Mouse (Mus musculus) spleen, adult 2 months (tissue): ENCODE results near the gene Vsx1. TPM values are rescaled to one million over a fixed set of nuclear protein-coding genes. Genes with fewer than 3 reads are reported as not detected.

Source experiments
- DNase-seq, 2 experiments: peaks; one replicate each; pipeline versions ENCODE4 v3.0.0 to v3.0.0-alpha.2; 2012 to 2021; ENCODE audit warnings: low spot score in 2 of 2, low read depth in 1 of 2
- H3K27ac ChIP-seq: fragments of 200-500 bp; 2 replicates; pipeline ENCODE4 v1.5.1; 2012; ENCODE audit warnings: low read length, inconsistent platforms; ENCODE audit not compliant: insufficient read depth
- H3K27me3 ChIP-seq: fragments of 200-500 bp; 2 replicates; pipeline ENCODE4 v1.6.1; 2012; ENCODE audit warnings: mild to moderate bottlenecking, moderate library complexity, low read length, inconsistent platforms; ENCODE audit not compliant: control insufficient read depth, insufficient read depth
- H3K36me3 ChIP-seq: fragments of 200-500 bp; 2 replicates; pipeline ENCODE4 v1.6.1; 2012; ENCODE audit warnings: mild to moderate bottlenecking, low read length, inconsistent platforms; ENCODE audit not compliant: control insufficient read depth, insufficient read depth
- H3K4me1 ChIP-seq: fragments of 200-500 bp; 2 replicates; pipeline ENCODE4 v1.6.1; 2011; ENCODE audit warnings: inconsistent platforms; ENCODE audit not compliant: control insufficient read depth, insufficient read depth, insufficient read length
- H3K4me3 ChIP-seq: fragments of 200-500 bp; 2 replicates; pipeline ENCODE4 v1.5.1; 2011; ENCODE audit warnings: mild to moderate bottlenecking, inconsistent platforms; ENCODE audit not compliant: insufficient read depth, insufficient read length; ENCODE audit errors: extremely low read depth
- CTCF ChIP-seq: fragments of 200-500 bp; IDR thresholded peaks from 2 replicates; pipeline ENCODE4 v1.5.1; 2011; ENCODE audit warnings: mild to moderate bottlenecking, inconsistent platforms; ENCODE audit not compliant: insufficient read depth, insufficient read length, insufficient replicate concordance; ENCODE audit errors: extremely low read depth
- POLR2A ChIP-seq: fragments of 200-500 bp; IDR thresholded peaks from 2 replicates; pipeline ENCODE4 v1.6.1; 2011; ENCODE audit warnings: low read depth, low read length, inconsistent platforms
- WGBS: fragments of 180-500 bp; shearing (Covaris S2); methylation state at CpG from one replicate; pipeline ENCODE4 v1.1.7; 2018; 5-methylcytosine and 5-hydroxymethylcytosine counted together
- polyA plus RNA-seq: library from polyadenylated mRNA; depleted of rRNA; stranded (reverse); fragments of >200 nt; gene quantifications from 2 replicates; pipeline ENCODE4 v1.2.3, GENCODE M21; 2012

Gene Vsx1
- polyA plus RNA-seq, 1 experiment, result not detected

- no peak for TF ChIP-seq POLR2A
- no peak overlapping the region for H3K27ac ChIP-seq
- no peak for DNase-seq
- WGBS, result 6% methylated on average over 23 of the region's 23 CpGs
- no peaks in the 10 kb centered on the region for H3K4me1 ChIP-seq
- no peaks in the 10 kb centered on the region for H3K36me3 ChIP-seq
- peaks cover 14% of the 10 kb centered on the region for H3K27me3 ChIP-seq
- H3K4me3 ChIP-seq, result no peak overlapping the region; the same call in 1 of the 2 replicates
Observed at GRCm38 (mm10) chr2:150687871-150688540, 1.2 kb downstream of the Vsx1 start.

GRCm38 (mm10) chr2:150685389-150685788 lies 3.8 kb downstream of the Vsx1 start:
- DNase-seq, result no peak
- TF ChIP-seq POLR2A (no peak), CTCF (no peak)
- Histone ChIP-seq H3K4me3 (no peak overlapping the region), H3K27me3 (peaks cover 14% of the 10 kb centered on the region), H3K4me1 (no peaks in the 10 kb centered on the region), H3K36me3 (no peaks in the 10 kb centered on the region), H3K27ac (no peak overlapping the region)
- 85% methylated on average over 9 of the region's 9 CpGs for WGBS

- Histone ChIP-seq H3K27me3 (peaks cover 14% of the 10 kb centered on the region), H3K4me1 (no peaks in the 10 kb centered on the region), H3K36me3 (no peaks in the 10 kb centered on the region), H3K27ac (no peak overlapping the region), H3K4me3 (no peak overlapping the region)
- whole genome bisulfite sequencing, result 89% methylated on average over 12 of the region's 12 CpGs
- no peak for TF ChIP-seq POLR2A
- TF ChIP-seq CTCF, result no peak
- no peak for DNase-seq
Observed at GRCm38 (mm10) chr2:150684451-150684850, 4.7 kb downstream of the Vsx1 start.

GRCm38 (mm10) chr2:150681581-150681980 lies 7.6 kb downstream of the Vsx1 start:
- 36% methylated on average over 4 of the region's 4 CpGs for WGBS
- Histone ChIP-seq H3K4me3 (no peak overlapping the region), H3K27me3 (no peaks in the 10 kb centered on the region), H3K27ac (no peak overlapping the region), H3K36me3 (no peaks in the 10 kb centered on the region), H3K4me1 (no peaks in the 10 kb centered on the region)
- TF ChIP-seq CTCF (no peak), POLR2A (no peak)
- no peak for DNase-seq

GRCm38 (mm10) chr2:150678392-150678791 lies 10.8 kb downstream of the Vsx1 start:
- peaks cover 11% of the 10 kb centered on the region for H3K4me1 ChIP-seq
- H3K27ac ChIP-seq, result no peak overlapping the region
- peak in 1 of 2 experiments; percentile 70 for DNase-seq
- H3K27me3 ChIP-seq, result no peaks in the 10 kb centered on the region
- WGBS, result under 1% methylated on average over 3 of the region's 3 CpGs
- TF ChIP-seq CTCF (peak; percentile 71; the same call in 1 of the 2 replicates), POLR2A (no peak)
- H3K4me3 ChIP-seq, result no peak overlapping the region
- H3K36me3 ChIP-seq, result no peaks in the 10 kb centered on the region

- H3K27ac ChIP-seq, result no peak overlapping the region
Observed at GRCm38 (mm10) chr2:150675525-150675924, 13.6 kb downstream of the Vsx1 start.

GRCm38 (mm10) chr2:150674900-150675299 lies 14.3 kb downstream of the Vsx1 start:
- no peaks in the 10 kb centered on the region for H3K36me3 ChIP-seq
- peaks cover 35% of the 10 kb centered on the region for H3K4me1 ChIP-seq
- no peaks in the 10 kb centered on the region for H3K27me3 ChIP-seq
- no peak overlapping the region for H3K4me3 ChIP-seq
- DNase-seq, result peak; percentile 72 to 73
- H3K27ac ChIP-seq, result peak overlapping the region; percentile 88
- 1% methylated on average over 2 of the region's 2 CpGs for WGBS
- TF ChIP-seq CTCF (peak; percentile 65; the same call in 1 of the 2 replicates), POLR2A (no peak)

More at GRCm38 (mm10) chr2:150675525-150675924, 13.6 kb downstream of the Vsx1 start:
- Histone ChIP-seq H3K4me3 (no peak overlapping the region), H3K4me1 (peaks cover 30% of the 10 kb centered on the region), H3K36me3 (no peaks in the 10 kb centered on the region), H3K27me3 (no peaks in the 10 kb centered on the region)
- DNase-seq, result no peak
- TF ChIP-seq POLR2A (no peak), CTCF (no peak)
- 17% methylated on average over 1 of the region's 1 CpGs for WGBS
